ENCODE assay signal across 18 mouse cellular contexts in the genomic region with DNA sequence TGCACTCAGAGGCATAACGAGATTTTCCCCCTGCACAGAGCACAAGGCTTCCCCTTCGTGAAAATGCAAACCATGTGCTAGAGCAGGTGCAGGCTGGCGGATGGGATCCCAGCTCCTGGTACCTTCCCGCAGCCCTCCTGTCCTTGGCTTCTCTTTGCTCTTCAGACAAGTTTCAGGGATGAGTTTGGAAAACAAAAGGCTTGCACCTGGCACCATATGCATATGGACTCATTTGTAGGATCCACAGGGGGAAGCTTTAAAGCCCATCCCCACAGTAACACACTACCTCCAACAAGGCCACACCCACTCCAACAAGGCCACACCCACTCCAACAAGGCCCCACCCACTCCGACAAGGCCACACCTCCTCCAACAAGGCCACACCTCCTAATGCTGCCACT.
"Had no signal": no experiment of that assay in that cellular context is flagged by ENCODE, and none has a peak within 500 bp of the region (broad histone marks: within the 10 kb centered on the region; RNA-seq: fewer than 3 reads in every experiment).

No protein-coding gene starts in this region.

- H3K4me1 ChIP-seq: midbrain, embryonic 10.5 days; midbrain, embryonic 12.5 days; neural tube, embryonic 13.5 days; neural tube, embryonic 15.5 days had no signal

- H3K27ac ChIP-seq: midbrain, embryonic 10.5 days; midbrain, embryonic 12.5 days; neural tube, embryonic 13.5 days; neural tube, embryonic 15.5 days had no signal

- H3K9me3 ChIP-seq: midbrain, embryonic 10.5 days; midbrain, embryonic 12.5 days; neural tube, embryonic 13.5 days; neural tube, embryonic 15.5 days had no signal

- H3K36me3 ChIP-seq: midbrain, embryonic 10.5 days; midbrain, embryonic 12.5 days; neural tube, embryonic 13.5 days; neural tube, embryonic 15.5 days had no signal

- DNase-seq: lung, adult 18-20 months; lung, embryonic 14.5 days; lung, postnatal 10 days; lung, postnatal 4 days; midbrain, embryonic 14.5 days; retina, postnatal 1 day; right cerebral cortex, adult 18-20 months; right cerebral cortex, postnatal 25 days; right cerebral cortex, postnatal 4 days; spleen, adult 18-20 months; thymus, adult 2 months; thymus, postnatal 25 days; thymus, postnatal 4 days had no signal

- H3K9ac ChIP-seq: lung, embryonic 14.5 days; midbrain, embryonic 12.5 days; neural tube, embryonic 13.5 days; neural tube, embryonic 15.5 days had no signal

- H3K4me3 ChIP-seq: midbrain, embryonic 10.5 days; midbrain, embryonic 12.5 days; myocyte; neural tube, embryonic 13.5 days; neural tube, embryonic 15.5 days had no signal
